Mouse (Mus musculus) mouse embryonic stem cell (cell line): ENCODE results near the gene Sv2b.

Source experiments
- in situ Hi-C, 2 experiments: fragments of 300-500 bp; cut with MboI; formaldehyde crosslinking; loops; 1 replicate in 1 of 2; 3 replicates in 1 of 2; pipeline ENCODE4 v1.14.3; 2019 to 2020; ENCODE audit warnings: low sequenced_read_pairs in 2 of 2, low pct_unique_long_range_greater_than_20kb in 1 of 2, mixed read lengths in 1 of 2; ENCODE audit not compliant: unreplicated experiment in 1 of 2

Sv2b gene

GRCm38 (mm10) chr7:75141919-75142700, 167.0 kb downstream of the Sv2b start:
- in situ Hi-C loops, result loop anchor here in 1 of 2 experiments (25.0 kb wide), 1 partner anchor 595 kb away; no protein-coding TSS in a partner anchor

- in situ Hi-C loops, result loop anchor here in 1 of 2 experiments (5.0 to 25.0 kb wide), 3 partner anchors 228 to 598 kb away; no protein-coding TSS in a partner anchor
Measured at GRCm38 (mm10) chr7:75139306-75139705, 169.8 kb downstream of the Sv2b start.

- in situ Hi-C loops, result loop anchor here (5.0 to 25.0 kb wide), 3 partner anchors 232 to 602 kb away; no protein-coding TSS in a partner anchor
Measured at GRCm38 (mm10) chr7:75134710-75135617, 174.1 kb downstream of the Sv2b start.

GRCm38 (mm10) chr7:75128036-75128435, 181.0 kb downstream of the Sv2b start:
- in situ Hi-C loops, result loop anchor here in 1 of 2 experiments (25.0 kb wide), 1 partner anchor 609 kb away; no protein-coding TSS in a partner anchor

- in situ Hi-C loops, result loop anchor here in 1 of 2 experiments (25.0 kb wide), 1 partner anchor 762 kb away; no protein-coding TSS in a partner anchor
Measured at GRCm38 (mm10) chr7:75124067-75124466, 185.0 kb downstream of the Sv2b start.

- in situ Hi-C loops, result loop anchor here in 1 of 2 experiments (25.0 kb wide), 1 partner anchor 756 kb away; no protein-coding TSS in a partner anchor
Measured at GRCm38 (mm10) chr7:75118022-75118673, 190.9 kb downstream of the Sv2b start.

- in situ Hi-C loops, result loop anchor here in 1 of 2 experiments (25.0 kb wide), 1 partner anchor 748 kb away; no protein-coding TSS in a partner anchor
Measured at GRCm38 (mm10) chr7:75110689-75111088, 198.4 kb downstream of the Sv2b start.

- in situ Hi-C loops, result loop anchor here (10.0 to 25.0 kb wide), 2 partner anchors 733 to 745 kb away; no protein-coding TSS in a partner anchor
Measured at GRCm38 (mm10) chr7:75107441-75107840, 201.6 kb downstream of the Sv2b start.

GRCm38 (mm10) chr7:75103900-75104299, 205.2 kb downstream of the Sv2b start:
- in situ Hi-C loops, result loop anchor here (10.0 to 25.0 kb wide), 2 partner anchors 729 to 742 kb away; no protein-coding TSS in a partner anchor

GRCm38 (mm10) chr7:75102536-75103332, 206.3 kb downstream of the Sv2b start:
- in situ Hi-C loops, result loop anchor here (10.0 to 25.0 kb wide), 2 partner anchors 728 to 740 kb away; no protein-coding TSS in a partner anchor

GRCm38 (mm10) chr7:75085473-75085872, 223.6 kb downstream of the Sv2b start:
- in situ Hi-C loops, result no loop called here

GRCm38 (mm10) chr7:75080163-75080562, 228.9 kb downstream of the Sv2b start:
- in situ Hi-C loops, result no loop called here

- in situ Hi-C loops, result no loop called here
Measured at GRCm38 (mm10) chr7:75077560-75078208, 231.4 kb downstream of the Sv2b start.
